Mouse (Mus musculus) adrenal gland, adult 2 months (tissue): Measurements from ENCODE around the gene Pah. TPM values are rescaled to one million over a fixed set of nuclear protein-coding genes. Genes with fewer than 3 reads are reported as not detected.

Experiments used
- DNase-seq: peaks from one replicate; pipeline ENCODE4 v3.0.0; 2021
- long read RNA-seq: library from polyadenylated mRNA; stranded (forward); transcript quantifications from one replicate; pipeline ENCODE4 v2.0.0, GENCODE M21; 2021
- polyA plus RNA-seq: library from polyadenylated mRNA; depleted of rRNA; stranded (reverse); fragments of >200 nt; gene quantifications from 2 replicates; pipeline ENCODE4 v1.2.3, GENCODE M21; 2012; rRNA removed
- total RNA-seq, 2 experiments: library from RNA; stranded (reverse); gene quantifications; 2 replicates each; pipeline ENCODE4 v1.2.3; 2021

The Pah gene
- 1 to 10 TPM in 1 of 2 experiments, not detected in 1; 2.6 TPM for total RNA-seq
- 0.36 TPM in 1 of 2 replicates, not detected in the other for polyA plus RNA-seq
- long read RNA-seq, partial matches to known transcripts = 0 of 1 reads
- long read RNA-seq, other reads (novel, unspliced or antisense) = 0 of 1 reads

DNA sequence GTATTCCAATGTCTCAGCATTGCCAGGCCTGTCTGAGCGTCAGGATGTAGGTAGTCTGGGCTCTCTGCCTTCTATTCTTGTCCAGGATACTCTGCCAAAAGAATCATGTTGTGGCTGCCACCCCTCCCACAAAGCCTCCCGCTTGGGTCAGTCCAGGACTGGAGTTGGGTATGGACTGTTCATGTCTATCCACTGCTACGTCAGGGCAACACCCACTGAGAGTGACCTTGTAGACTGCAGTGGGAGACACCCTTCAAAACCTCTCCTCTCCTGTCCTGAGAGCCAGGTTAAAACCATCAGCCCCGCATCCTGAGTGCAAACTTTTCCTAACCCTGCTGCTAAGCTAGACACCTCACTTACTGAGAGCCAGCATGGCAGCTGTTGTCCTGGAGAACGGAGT is at the start of gene Pah:
Gene Pah (plus strand): TSS at position 150 of the 400 bp plus-strand sequence.
- peak; percentile 13 for DNase-seq

DNA sequence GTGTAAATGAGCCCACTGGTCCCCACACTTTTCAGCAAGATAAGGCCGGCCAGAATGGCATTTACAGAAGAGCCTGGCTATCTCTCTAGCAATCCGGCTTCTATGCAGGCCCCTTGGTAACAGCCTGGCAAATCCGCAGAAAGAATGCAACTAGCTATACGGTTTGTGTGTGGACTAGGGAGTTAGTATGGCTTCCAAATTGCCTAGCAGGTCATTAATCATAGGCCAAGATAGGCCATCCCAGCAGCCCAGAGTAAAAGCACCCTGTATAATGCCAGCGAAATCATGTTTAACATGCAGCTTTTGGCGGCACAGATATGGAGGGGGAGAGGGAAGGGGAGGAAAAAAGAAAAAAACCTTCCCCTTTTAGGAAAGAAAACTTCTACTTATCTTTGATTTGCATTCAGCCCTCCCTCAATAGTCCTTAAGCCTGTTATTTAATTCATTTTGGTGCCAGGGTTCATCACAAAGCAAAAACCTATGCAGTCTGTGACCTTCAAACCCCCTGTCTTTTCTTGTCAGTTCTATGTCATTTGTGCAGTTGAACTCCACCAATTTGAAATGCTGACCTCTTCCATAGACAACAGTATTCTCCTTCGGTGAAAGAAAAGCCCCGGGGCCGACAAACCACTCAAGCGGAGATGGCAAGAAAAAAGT is 48.0 kb upstream of the Pah start:
- DNase-seq = no peak

DNA sequence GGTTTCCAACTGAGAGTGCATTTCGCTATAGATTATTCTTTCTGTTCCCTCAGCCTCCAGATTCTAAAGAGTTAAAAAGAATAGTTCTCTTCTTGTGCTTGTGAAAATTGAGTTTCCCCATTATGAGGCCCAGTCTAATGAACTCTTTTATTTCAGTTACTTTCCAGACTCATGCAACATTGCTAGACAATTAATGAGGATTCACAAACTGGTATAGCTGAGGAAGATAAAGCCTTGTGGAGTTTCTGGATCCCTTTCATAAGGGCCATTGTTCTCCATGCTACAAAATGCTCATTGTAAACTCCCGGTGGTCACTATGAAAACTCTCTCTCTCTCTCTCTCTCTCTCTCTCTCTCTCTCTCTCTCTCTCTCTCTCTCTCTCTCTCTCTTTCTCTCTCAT is 46.6 kb upstream of the Pah start:
- DNase-seq = no peak

DNA sequence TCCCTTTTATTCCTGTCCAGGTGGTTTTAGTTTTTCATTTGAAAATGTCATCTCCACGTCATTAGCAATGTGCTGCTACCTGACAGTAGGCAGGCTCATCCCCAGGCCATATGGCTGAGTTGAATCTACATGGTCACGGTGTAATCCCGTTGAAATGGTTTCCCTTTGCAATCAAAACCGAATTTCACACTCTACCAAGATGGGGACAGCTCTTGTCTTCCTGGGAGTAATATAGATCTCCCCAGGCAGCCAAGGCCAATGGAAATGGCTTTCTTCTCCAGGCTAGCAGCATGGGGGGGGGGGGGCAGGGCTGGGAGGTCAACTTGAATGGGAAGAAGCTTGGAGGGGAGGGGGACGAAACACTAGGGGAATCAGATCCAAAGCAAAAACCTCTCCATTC is 43.7 kb upstream of the Pah start:
- no peak for DNase-seq

DNA sequence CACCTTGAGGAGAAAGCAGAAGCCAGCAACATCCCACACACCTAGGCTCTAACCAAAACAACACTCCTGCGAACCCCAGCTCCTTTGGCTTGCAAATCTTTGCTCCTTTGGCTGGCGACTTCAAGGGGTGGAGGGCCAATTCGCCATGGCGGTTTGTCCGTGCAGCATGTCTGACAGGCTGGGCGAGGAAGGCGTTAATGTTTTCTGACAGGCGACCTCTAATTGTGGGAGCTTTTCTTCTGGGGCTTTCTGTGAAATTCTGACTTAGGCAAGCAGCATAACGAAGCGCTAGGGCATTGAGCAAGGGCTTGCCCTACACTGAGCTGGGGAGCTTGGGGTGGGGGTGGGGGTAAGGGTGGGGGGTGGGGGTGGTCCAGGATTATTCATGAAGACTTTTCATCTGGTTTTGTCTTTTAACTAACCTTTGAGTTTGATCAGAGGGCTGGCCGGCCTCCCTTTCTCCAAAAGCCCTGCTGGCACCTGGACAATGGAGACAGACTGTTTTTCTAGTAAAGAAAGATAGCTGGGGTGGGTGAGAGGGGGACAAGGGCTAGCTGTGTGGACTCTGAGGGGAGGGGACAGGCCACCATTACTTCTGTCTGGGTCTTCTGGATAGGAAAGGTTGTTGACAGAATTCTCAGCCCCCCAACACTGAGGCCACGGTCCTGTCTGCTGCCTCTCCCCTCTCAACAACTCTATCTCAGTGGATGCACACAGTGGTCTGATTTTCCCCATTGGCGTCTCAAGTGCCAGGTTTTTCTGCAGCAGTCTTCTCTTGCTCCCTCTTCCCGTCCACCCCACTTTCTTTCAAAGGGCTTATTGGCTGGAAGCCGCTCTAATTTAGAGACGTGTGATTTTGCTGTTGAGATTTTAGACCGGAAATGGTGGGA is 36.5 kb upstream of the Pah start:
- no peak for DNase-seq

DNA sequence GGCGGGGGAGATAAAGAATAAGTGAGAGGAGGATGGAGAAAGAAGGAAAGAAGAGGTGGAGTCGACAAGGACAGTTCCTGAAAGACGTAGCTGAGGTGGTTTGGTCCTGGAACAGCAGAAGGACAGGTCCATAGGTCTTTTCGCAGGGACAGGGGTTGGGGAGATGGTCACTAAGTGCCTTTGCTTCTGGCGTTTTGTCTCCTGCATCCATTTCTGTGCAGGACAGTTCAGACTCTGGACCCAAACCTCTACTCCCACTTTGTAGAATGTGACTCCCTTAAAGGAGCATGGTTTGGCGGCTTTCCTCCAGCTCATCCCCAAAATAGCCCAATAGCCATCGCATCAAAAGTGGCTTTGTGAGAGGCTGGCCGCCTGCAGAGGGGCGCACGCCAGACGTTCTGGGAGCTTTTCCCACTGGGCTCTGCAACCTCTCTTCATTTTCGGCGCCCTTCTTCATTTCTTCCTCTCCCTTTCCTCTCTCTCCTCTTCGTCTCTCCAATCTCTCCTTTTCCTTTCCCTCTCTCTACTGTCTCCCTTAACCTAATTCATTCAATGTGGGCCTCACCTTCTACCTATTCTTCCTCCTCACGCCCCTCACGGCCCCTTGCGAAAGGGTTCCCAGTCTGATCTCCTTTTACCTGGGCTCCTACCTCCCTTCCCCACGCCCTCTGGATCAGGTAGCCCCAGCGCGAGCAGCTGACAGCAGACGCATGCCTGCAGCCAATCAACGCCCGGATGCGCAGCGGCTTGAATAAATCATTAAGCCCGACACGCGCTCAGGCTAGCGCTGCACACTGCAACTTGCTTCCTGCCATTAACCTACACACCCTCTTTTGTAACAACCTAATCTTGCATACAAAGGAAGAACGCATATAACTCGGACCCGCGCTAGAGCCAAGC is 35.6 kb upstream of the Pah start:
- DNase-seq = no peak

DNA sequence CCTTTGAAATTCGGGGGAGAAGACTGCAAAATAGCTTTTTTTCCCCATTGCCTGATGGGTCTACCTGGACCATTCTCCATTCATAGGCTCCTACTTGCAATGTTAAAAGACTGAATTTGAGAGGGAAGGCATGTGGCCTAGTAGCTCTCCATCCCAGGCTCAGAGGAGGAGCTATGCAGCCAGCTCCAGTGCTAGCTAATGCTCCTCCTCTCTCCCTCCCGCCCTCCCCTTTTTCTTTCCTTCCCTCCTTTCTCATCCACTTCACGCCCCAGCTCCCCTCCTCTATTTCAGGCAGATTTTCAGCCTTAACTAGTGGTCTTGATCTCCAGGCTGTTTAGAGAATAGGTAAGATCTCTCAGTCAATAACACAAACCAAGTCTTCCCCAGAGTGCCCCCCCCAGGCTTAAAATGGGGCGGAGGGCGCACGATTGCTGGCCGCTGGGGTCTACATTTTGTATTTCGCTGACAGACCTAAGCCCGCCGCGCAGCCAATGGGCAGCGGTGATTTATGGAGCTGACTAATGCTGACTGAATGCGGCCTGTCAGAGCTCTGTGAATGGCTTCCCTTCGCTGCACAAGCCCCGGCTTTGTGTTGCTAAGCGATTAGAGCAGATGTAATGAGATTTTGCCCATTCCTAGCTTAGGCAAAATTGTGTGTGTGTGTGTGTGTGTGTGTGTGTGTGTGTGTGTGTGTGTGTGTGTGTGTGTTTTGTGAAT is 33.0 kb upstream of the Pah start:
- DNase-seq = peak; percentile 72

DNA sequence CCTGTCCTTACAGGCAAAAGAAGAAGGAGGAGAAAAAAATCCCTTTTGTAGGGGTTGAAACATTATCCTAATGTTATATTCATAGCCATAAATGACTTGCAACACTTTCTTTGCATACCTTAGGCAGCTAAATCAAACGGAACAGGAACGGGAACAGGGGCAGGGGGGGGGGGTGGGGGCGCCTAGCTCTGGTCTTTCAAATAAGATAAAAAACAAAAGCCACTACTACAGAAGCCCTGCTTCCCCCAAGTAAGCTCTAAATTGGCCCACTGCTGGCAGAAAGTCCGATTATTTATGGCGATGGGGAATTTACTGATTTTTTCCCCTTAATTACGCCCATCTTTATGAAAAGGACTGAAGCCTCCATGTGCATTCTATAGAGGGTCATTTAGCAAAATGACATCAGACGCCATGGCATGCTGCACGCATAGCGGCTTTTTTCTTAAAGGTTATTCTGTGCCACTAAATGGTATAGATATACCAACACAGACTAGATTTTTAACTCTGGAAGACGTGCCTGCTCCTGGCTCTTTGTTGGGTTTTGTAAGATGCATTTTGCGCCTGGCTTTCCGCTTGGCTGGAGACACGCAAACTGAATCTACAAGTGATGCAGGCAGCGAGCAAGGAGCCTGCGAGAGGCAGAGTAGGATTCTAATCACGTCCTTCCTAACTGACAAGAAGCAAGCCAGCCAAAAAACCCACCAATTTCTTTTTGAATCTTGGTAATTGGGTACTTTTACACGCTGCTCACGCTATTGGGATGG is 32.2 kb upstream of the Pah start:
- DNase-seq = no peak

DNA sequence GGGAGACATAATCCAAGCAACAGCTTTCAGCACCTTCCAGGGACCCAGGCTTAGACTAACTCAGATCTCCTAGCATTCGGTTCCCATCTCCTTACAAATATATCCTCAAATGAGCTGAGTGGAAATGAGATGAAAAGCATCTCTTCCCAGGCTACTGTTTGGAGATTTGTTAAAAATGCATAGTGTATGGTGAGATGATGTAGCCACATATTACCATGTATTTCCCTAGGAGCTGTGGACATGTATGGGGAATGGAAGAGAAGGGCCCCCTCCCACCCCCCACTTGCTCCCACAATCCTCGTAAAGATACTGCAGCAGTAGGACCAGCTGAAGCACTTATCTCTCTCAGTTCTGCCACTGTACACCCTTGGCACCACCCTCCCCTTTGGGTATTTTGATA is 31.3 kb upstream of the Pah start:
- DNase-seq = no peak

DNA sequence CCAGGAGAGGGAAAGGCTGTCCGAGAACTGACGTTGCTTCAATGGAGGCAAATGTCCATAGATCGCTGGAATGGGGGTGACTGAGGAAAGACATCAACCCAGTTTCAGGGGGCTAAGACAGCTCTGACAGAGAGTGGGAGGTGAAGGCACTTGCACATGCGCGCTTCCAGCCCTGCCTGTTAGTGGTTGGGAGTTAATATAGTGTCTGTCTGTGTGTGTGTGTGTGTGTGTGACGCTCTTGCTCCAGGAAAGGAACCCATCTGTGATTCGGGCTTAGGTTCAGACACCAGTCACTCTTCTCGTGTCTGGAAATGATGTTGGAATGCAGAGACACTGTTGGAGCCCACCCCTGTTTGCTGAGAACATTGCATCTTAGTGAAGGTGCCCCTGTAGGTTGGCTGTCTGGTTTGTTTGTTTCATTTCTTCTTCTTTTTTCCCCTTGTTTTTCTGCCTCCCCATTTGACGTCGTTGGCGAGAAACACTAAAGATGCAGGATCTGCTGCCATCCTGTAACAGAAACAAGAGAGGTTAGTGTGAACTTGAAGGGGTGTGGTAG is 30.0 kb upstream of the Pah start:
- DNase-seq = no peak

DNA sequence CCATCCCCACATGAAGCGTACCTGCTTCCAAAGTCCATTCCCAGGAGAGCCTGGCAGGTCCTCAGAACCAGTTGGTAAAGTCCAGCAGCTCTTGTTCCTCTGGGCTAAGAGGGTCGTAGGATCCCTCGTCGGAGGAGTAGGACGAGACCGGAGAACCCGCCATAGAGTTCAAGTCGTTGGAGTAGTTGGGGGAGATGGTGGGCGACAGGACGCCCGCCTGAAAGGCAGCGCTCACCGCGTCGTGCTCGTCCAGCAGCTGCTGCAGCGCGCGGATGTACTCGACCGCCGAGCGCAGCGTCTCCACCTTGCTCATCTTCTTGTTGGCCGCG is 29.3 kb upstream of the Pah start:
- DNase-seq = no peak

DNA sequence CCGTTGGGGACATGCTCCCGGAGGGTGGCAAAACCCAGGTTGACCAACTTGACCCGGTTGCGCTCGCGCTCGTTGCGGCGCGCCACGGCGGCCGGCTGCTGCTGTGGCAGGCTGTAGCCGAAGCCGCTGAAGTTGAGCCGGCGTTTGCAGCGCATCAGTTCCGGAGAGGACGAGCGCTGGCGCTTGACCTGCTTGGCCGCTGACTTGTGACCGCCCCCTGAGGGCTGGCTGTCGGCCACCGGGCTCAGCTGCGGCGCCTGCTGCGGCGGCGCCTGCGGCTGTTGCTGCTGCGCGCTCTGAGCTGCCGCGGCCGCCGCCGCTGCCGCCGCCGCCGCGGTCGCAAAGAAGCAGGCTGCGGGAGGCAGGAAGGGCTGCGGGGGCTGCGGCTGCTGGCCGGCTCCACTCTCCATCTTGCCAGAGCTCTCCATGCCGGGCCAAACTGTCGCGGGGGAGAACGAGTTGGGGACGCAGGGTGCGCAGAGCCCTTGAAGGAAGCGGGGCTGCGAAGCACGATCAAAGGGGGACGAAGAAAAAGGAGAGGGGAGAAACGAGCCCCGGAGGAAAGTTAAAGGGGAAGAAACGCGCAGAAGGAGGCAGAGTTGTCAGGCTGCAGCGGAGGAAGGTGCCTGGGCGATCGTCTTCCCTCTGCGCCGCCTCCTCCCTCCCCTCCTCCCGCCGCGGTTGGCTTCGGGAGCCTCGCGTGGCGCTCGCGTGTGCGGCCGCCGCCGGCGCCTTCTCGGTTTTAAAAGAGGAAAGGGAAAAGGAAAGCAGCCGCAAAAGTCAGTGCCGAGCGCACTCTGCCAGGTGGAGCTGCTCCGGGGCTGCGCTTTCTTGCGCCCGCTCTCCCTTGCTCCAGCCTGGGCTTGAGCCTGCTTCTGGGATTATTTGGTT is 28.7 kb upstream of the Pah start:
- DNase-seq = peak; percentile 84

DNA sequence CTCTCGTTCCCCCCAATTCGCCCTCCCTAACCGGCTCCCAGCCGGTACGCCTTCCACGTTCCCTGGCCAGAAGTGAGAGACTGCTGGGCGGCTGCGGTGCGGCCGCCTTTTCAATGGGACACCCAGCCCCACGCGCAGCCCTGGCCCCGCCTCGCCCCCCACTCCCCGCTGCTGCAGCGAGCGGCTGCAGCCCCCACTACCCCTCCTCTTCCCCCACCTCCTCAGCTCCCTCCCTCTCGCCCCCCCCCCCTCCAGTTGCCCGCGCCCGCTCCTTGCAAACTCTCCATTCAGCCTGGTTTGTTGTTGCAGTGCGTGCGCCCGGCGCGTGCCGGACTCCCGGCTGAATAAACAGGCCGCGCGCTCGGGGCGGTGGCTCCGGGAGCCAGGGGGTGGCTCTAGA is 28.0 kb upstream of the Pah start, which contains the start of gene Ascl1:
Gene Ascl1 (minus strand): TSS at position 85 of the 400 bp plus-strand sequence.
- peak; percentile 31 for DNase-seq

DNA sequence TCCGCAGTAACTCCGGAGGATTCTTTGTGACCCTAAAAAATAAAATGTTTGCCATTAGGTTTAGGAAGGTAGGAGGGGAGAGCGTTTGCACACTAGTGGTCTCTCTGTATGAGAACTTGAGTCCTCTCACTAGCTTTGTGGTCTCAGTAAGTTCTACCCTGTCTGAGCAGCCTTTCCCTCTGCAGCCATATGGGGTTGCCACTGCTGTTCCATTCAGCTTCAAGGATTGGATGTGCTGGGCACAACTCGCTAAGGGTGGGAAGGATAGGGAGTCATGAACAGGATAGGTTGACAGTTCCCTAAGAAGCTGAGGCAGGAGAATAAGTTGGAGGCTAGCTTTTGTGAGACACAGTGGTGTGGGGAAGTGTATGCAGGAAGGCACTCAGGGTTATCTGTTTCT is 27.4 kb upstream of the Pah start:
- DNase-seq = no peak

DNA sequence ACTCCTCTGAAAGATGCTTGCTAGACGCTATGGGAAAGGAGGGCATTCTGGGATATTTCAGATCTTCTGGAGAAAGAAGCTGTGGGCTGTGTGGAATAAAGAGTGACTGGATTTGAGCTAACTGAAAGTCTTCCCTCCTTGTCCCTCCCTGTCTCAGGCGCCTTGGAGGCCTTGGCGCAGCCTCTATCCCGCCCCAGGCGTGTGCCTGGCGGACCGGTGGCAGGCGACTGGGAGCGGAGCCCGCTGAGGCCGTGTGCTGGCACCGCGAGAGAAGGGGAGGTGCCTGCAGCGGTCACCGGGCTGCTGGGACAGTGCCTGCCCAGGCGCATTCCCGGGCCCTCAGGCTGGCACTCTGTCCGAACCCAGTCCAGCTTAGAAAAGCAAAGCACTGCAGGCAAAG is 27.0 kb upstream of the Pah start:
- peak; percentile 83 for DNase-seq

DNA sequence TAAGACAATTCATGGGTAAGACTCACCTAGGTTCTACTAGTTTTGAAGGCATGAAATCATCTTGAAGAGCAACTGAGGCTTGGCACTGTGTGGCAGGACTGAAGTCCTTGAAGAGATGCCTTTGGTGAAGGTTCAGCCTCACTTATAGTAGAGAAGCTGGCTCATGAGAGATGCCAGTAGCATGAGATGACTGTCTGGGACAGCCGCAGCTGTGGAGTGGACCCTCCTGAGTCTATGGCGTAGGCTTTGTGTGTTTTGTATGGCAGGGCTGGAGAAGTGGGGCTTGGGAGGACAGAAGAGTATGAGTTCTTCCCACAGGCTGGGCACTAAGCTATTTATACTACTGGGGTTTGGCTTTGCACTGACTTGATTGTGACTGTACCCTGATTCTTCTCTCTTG is 24.5 kb upstream of the Pah start:
- no peak for DNase-seq

DNA sequence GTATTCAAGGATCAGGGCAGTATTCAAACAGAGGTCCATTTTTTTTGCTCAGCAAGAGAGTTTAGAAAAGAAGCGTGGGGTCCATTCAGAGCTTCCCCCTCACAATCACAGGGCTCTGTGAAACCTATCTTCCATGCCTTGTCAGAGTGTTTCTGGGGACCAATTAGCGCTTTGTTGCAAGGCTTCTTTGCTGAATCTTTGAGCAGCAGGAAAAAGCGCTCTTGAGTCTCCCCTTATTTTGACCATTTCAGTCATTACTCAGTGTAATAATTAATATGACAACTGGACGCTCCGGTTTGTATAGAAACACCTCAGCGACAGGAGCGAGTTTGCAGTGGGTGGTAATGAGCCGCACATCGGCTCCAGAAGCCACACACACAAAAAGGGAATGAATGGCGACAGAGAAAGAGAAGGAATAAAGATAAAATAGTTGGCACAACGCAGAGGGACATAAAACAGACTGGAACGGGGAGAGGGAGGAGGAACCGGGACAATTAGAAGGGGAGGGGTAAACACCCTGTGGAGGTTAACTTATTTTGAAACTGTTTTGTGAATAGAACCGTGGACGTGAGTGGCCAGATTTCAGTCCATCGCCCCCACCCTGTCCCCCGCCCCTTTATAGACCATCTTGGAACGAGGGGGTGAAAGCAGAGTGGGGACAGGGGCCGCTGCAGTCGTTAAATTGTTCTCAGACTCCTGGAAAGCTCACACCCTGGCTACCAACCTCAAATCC is 20.5 kb upstream of the Pah start:
- DNase-seq = no peak

DNA sequence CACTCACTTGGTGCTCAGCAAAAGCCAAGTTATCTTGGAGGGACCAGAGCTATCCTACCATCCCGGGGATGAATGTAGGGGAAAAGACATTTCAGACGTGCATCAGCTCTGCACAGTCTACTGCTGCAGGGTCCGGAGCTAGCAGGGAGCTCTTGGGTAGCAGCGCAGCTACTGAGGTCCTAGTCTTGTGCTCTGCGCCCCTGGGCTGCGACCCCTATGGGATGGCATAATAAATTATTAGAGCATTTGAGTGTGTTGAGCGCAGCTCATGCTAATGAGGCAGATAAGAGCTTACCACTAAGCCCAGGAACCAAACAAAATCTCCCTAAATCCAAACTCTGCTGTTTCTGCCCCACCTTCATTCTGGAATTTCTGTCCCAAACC is 19.9 kb upstream of the Pah start:
- DNase-seq = no peak

DNA sequence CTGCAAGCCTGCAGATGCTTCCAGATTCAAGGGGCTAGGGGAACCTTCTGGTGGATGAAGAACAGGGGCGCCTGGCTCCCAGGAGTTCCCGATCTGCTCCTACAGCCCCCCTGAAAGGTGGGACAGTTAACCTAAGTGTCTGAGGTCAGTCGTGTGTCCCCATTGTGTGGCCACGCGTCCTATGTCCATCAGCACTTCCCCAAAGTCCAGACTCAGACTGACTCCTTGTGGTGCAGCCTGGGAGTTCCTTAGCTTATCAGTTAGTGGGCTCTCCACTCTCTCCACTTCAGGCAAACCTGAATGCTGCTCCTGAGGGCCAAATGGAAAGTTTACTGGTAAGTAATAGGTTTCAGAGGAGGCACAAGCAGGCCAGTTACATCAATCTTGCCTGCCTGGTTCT is 19.3 kb upstream of the Pah start:
- DNase-seq = no peak
